15 mouse cellular contexts compared by ENCODE assay signal in the genomic region with DNA sequence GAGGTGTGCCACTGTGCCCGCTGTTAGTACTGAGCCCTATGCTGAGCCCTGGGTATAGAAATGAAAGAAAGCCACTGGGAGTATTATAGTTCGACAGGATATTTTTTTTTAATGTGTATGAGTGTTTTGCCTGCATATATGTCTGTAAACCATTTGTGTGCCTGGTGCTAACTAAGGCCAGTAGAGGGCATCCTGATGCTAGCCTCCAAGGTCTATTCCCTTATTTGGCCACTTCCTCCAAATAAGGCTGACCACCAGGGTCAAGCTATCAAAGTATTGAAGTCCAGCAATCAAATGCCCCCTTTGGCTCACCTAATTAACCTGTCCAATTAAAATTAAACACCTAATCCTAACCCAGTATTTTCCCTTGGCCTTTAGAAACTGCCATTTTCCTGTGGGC. TPM values are rescaled to one million over a fixed set of nuclear protein-coding genes. Genes with fewer than 3 reads are reported as not detected.
DNase-seq lines count a peak whose midpoint lies in the region; ATAC-seq and TF ChIP-seq lines count a peak whose summit lies in the region.
"Had no signal": no experiment of that assay in that cellular context is flagged by ENCODE, and none has a peak within 500 bp of the region (broad histone marks: within the 10 kb centered on the region; RNA-seq: fewer than 3 reads in every experiment).

No protein-coding gene starts in this region.

- TF ChIP-seq CTCF in left cerebral cortex, adult 2 months (IDR thresholded peaks at IDR 0.05), result peak; percentile 40
- peak; percentile 21; the same call in 1 of the 2 replicates for TF ChIP-seq CTCF in cortical plate, adult 2 months (IDR thresholded peaks at IDR 0.05; ENCODE audit: extremely low read depth, insufficient read depth, low read length)

- no peak for DNase-seq in forebrain, embryonic 10.5 days (ENCODE audit: extremely low spot score, low spot score)
- DNase-seq in forebrain, embryonic 11.5 days (ENCODE audit: low spot score), result no peak
- DNase-seq in left cerebral cortex, adult 2 months (ENCODE audit: extremely low spot score in 1 of 2, low spot score in 2 of 2), result no peak
- no peak for DNase-seq in left cerebral cortex, postnatal 10 days (ENCODE audit: extremely low spot score in 1 of 2, low spot score in 2 of 2)
- DNase-seq in 416B (ENCODE audit: low read depth), result peak; percentile 58
- no peak for DNase-seq in neural tube, embryonic 10.5 days (ENCODE audit: extremely low spot score, low spot score)
- DNase-seq in left cerebral cortex, adult 8-10 months (ENCODE audit: low spot score in 2 of 2), result no peak
- DNase-seq: cerebellum, adult 2 months; kidney, adult 2 months had no signal

- H3K9ac ChIP-seq in forebrain, embryonic 11.5 days (ENCODE audit: low read length), result no peak overlapping the region
- H3K9ac ChIP-seq: embryonic facial prominence, embryonic 12.5 days; forebrain, embryonic 12.5 days; heart, embryonic 15.5 days; hindbrain, embryonic 13.5 days had no signal

- no peak for TF ChIP-seq POLR2A in cortical plate, adult 2 months (IDR thresholded peaks at IDR 0.05; ENCODE audit: extremely low read depth, insufficient read depth, low read length)

- 65% methylated on average over 2 of the region's 2 CpGs for WGBS in forebrain, embryonic 10.5 days
- WGBS in forebrain, embryonic 11.5 days, result 53% methylated on average over 2 of the region's 2 CpGs

- H3K27ac ChIP-seq in forebrain, embryonic 10.5 days, result 0 out of 2 replicates have a peak overlapping the region, but pooled peaks have one; percentile 20
- H3K27ac ChIP-seq in forebrain, embryonic 11.5 days (ENCODE audit: low read depth, low read length), result no peak overlapping the region
- no peak overlapping the region for H3K27ac ChIP-seq in left cerebral cortex, adult 2 months
- H3K27ac ChIP-seq in cortical plate, adult 2 months (ENCODE audit: insufficient read depth, low read length), result no peak overlapping the region
- H3K27ac ChIP-seq: embryonic facial prominence, embryonic 12.5 days; forebrain, embryonic 12.5 days; heart, embryonic 15.5 days; hindbrain, embryonic 13.5 days had no signal

- H3K4me1 ChIP-seq in forebrain, embryonic 10.5 days, result peaks cover 12% of the 10 kb centered on the region
- H3K4me1 ChIP-seq in forebrain, embryonic 11.5 days (replicated peaks; ENCODE audit: control insufficient read depth, insufficient read depth, low read length), result no peaks in the 10 kb centered on the region
- H3K4me1 ChIP-seq in cortical plate, adult 2 months (ENCODE audit: control insufficient read depth, insufficient read depth, low read length), result no peaks in the 10 kb centered on the region
- H3K4me1 ChIP-seq: embryonic facial prominence, embryonic 12.5 days; forebrain, embryonic 12.5 days; heart, embryonic 15.5 days; hindbrain, embryonic 13.5 days had no signal

- no peaks in the 10 kb centered on the region for H3K27me3 ChIP-seq in forebrain, embryonic 10.5 days (ENCODE audit: poor library complexity, severe bottlenecking)
- no peaks in the 10 kb centered on the region for H3K27me3 ChIP-seq in forebrain, embryonic 11.5 days (ENCODE audit: control insufficient read depth, insufficient read depth, low read length)
- H3K27me3 ChIP-seq: embryonic facial prominence, embryonic 12.5 days; forebrain, embryonic 12.5 days; heart, embryonic 15.5 days; hindbrain, embryonic 13.5 days had no signal

- H3K9me3 ChIP-seq in forebrain, embryonic 10.5 days, result no peaks in the 10 kb centered on the region
- H3K9me3 ChIP-seq in forebrain, embryonic 11.5 days (ENCODE audit: control insufficient read depth, low read length), result no peaks in the 10 kb centered on the region
- H3K9me3 ChIP-seq: embryonic facial prominence, embryonic 12.5 days; forebrain, embryonic 12.5 days; heart, embryonic 15.5 days; hindbrain, embryonic 13.5 days had no signal

- ATAC-seq in forebrain, embryonic 11.5 days (replicated peaks; ENCODE audit: low FRiP score), result no peak

- intact Hi-C loops in left cerebral cortex, adult 2 months (cut with DNase I), result no loop called here
- intact Hi-C loops in left cerebral cortex, postnatal 10 days (cut with DNase I), result no loop called here

- H3K4me2 ChIP-seq in forebrain, embryonic 11.5 days (ENCODE audit: low read depth, low read length, severe bottlenecking), result no peak overlapping the region
- H3K4me2 ChIP-seq: embryonic facial prominence, embryonic 12.5 days; forebrain, embryonic 12.5 days; heart, embryonic 15.5 days; hindbrain, embryonic 13.5 days had no signal

- peaks cover 33% of the 10 kb centered on the region for H3K36me3 ChIP-seq in forebrain, embryonic 10.5 days (replicated peaks)
- H3K36me3 ChIP-seq in forebrain, embryonic 11.5 days (ENCODE audit: control insufficient read depth, insufficient read depth, low read length), result no peaks in the 10 kb centered on the region; the same call in 1 of the 2 replicates

- H3K4me3 ChIP-seq in forebrain, embryonic 10.5 days, result no peak overlapping the region
- no peak overlapping the region for H3K4me3 ChIP-seq in forebrain, embryonic 11.5 days (ENCODE audit: low read depth, low read length)
- no peak overlapping the region for H3K4me3 ChIP-seq in left cerebral cortex, adult 2 months
- no peak overlapping the region for H3K4me3 ChIP-seq in cortical plate, adult 2 months (ENCODE audit: insufficient read depth, low read length)
- H3K4me3 ChIP-seq: embryonic facial prominence, embryonic 12.5 days; forebrain, embryonic 12.5 days; heart, embryonic 15.5 days; hindbrain, embryonic 13.5 days had no signal

RNA-seq across cellular contexts. Expression of gene Cdca8, which starts 5.8 kb away (rescaled TPM):
- polyA plus RNA-seq in forebrain, embryonic 10.5 days (2016; fragmentation: Nextera tagmentation; extraction: Ambion mirVana), result 293 and 297 TPM in 2 replicates
- 284 and 293 TPM in 2 replicates for polyA plus RNA-seq in forebrain, embryonic 11.5 days (2014; fragmentation: Nextera tagmentation; extraction: Ambion mirVana)
- 1 to 10 TPM; 1.2 to 1.9 TPM for total RNA-seq in left cerebral cortex, adult 2 months (2021)
- total RNA-seq in left cerebral cortex, postnatal 10 days (2021), result 1 to 10 TPM; 4.0 to 4.4 TPM
- polyA plus RNA-seq in cortical plate, adult 2 months (2012; rRNA removed), result 1.8 and 2.4 TPM in 2 replicates
- total RNA-seq in left cerebral cortex, adult 8-10 months (2022), result 1 to 10 TPM; 1.4 to 2.1 (median 1.7) TPM

RNA-seq across cellular contexts. Expression of gene 9930104L06Rik, which starts 8.1 kb away (rescaled TPM):
- polyA plus RNA-seq in forebrain, embryonic 10.5 days (2016; fragmentation: Nextera tagmentation; extraction: Ambion mirVana), result 16.4 and 17.5 TPM in 2 replicates
- polyA plus RNA-seq in forebrain, embryonic 11.5 days (2014; fragmentation: Nextera tagmentation; extraction: Ambion mirVana), result 5.9 and 6.1 TPM in 2 replicates
- 10 to 100 TPM; 18.9 to 20.3 TPM for total RNA-seq in left cerebral cortex, adult 2 months (2021)
- 10 to 100 TPM; 16.3 to 19.3 TPM for total RNA-seq in left cerebral cortex, postnatal 10 days (2021)
- polyA plus RNA-seq in cortical plate, adult 2 months (2012; rRNA removed), result 17.5 and 19.6 TPM in 2 replicates
- 10 to 100 TPM; 19.6 to 24.4 (median 21.4) TPM for total RNA-seq in left cerebral cortex, adult 8-10 months (2022)

RNA-seq across cellular contexts. Expression of gene Rspo1, which starts 41.3 kb away (rescaled TPM):
- 40.0 and 46.8 TPM in 2 replicates for polyA plus RNA-seq in forebrain, embryonic 10.5 days (2016; fragmentation: Nextera tagmentation; extraction: Ambion mirVana)
- polyA plus RNA-seq in forebrain, embryonic 11.5 days (2014; fragmentation: Nextera tagmentation; extraction: Ambion mirVana), result 56.2 and 64.8 TPM in 2 replicates
- total RNA-seq in left cerebral cortex, adult 2 months (2021), result 10 to 100 TPM; 17.1 to 21.6 TPM
- 1 to 10 TPM; 3.5 to 4.1 TPM for total RNA-seq in left cerebral cortex, postnatal 10 days (2021)
- polyA plus RNA-seq in cortical plate, adult 2 months (2012; rRNA removed), result 22.8 and 23.5 TPM in 2 replicates
- total RNA-seq in left cerebral cortex, adult 8-10 months (2022), result 10 to 100 TPM; 14.0 to 18.9 (median 15.1) TPM
- total RNA-seq: monocyte, adult 5-6 weeks had no signal
